Mouse (Mus musculus) brain, embryonic 14.5 days (tissue): ENCODE results near the gene Lancl2.

ENCODE experiments used
- CTCF ChIP-seq: fragments of 200-500 bp; IDR thresholded peaks from 2 replicates; pipeline ENCODE4 v1.5.1; 2012; ENCODE audit warnings: inconsistent platforms, mild to moderate bottlenecking, moderate library complexity, borderline replicate concordance; ENCODE audit not compliant: insufficient read depth, insufficient read length; ENCODE audit errors: extremely low read depth
- POLR2A ChIP-seq: fragments of 200-500 bp; IDR thresholded peaks from 2 replicates; pipeline ENCODE4 v1.6.1; 2012; ENCODE audit warnings: mild to moderate bottlenecking, inconsistent platforms, borderline replicate concordance; ENCODE audit not compliant: poor library complexity, insufficient read depth, insufficient read length, severe bottlenecking; ENCODE audit errors: extremely low read depth

DNA sequence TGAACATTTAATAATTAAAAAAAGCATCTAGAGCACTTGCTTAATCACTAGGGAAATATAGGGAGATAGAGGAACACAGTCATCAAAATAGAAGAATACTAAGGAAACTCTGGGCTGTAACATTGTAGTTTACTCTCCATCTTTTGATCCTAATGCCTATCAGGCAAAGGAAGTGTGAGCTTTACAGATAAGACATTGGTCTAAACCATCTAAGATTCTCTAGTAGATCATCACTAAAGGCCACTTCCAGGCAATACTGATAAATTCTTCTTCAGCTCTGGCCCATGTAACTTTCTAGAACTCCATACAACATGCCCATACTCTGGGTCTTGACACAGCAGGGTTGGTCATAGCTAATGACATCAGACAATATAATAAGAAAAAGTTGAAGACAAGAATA is 60.7 kb downstream of the Lancl2 start:
- no peak for TF ChIP-seq CTCF
- no peak for TF ChIP-seq POLR2A
